ENCODE assay signal across 12 mouse cellular contexts in genomic region chr8:10312316-10312715, GRCm38 (mm10).
"Had no signal": no experiment of that assay in that cellular context is flagged by ENCODE, and none has a peak within 500 bp of the region (broad histone marks: within the 10 kb centered on the region; RNA-seq: fewer than 3 reads in every experiment).

No protein-coding gene starts in this region.

- H3K4me1 ChIP-seq: limb, embryonic 13.5 days had no signal

- H3K36me3 ChIP-seq: kidney, embryonic 15.5 days; limb, embryonic 13.5 days; neural tube, embryonic 12.5 days had no signal

- DNase-seq: kidney, adult 18-20 months; kidney, postnatal 14 days; left cerebral cortex, postnatal 4 days; lung, adult 18-20 months; right cerebral cortex, adult 18-20 months; right cerebral cortex, postnatal 25 days; thymus, postnatal 36 days had no signal

- H3K9ac ChIP-seq: kidney, embryonic 15.5 days; limb, embryonic 13.5 days; liver, embryonic 14.5 days; neural tube, embryonic 12.5 days had no signal

- H3K27me3 ChIP-seq: limb, embryonic 13.5 days; neural tube, embryonic 12.5 days had no signal

- H3K9me3 ChIP-seq: kidney, embryonic 15.5 days; limb, embryonic 13.5 days; neural tube, embryonic 12.5 days had no signal

- H3K27ac ChIP-seq: kidney, embryonic 15.5 days; limb, embryonic 13.5 days; liver, embryonic 14.5 days; neural tube, embryonic 12.5 days had no signal

- H3K4me2 ChIP-seq: kidney, embryonic 15.5 days; limb, embryonic 13.5 days; neural tube, embryonic 12.5 days had no signal

- H3K4me3 ChIP-seq: kidney, embryonic 15.5 days; limb, embryonic 13.5 days; neural tube, embryonic 12.5 days had no signal

- ATAC-seq: midbrain, embryonic 16.5 days had no signal
